Mouse (Mus musculus) stomach, embryonic 16.5 days (tissue): Measurements from ENCODE around the gene Tbl3. TPM values are rescaled to one million over a fixed set of nuclear protein-coding genes. Genes with fewer than 3 reads are reported as not detected.
"Not testable (repeated sequence)": the region's sequence is repeated elsewhere in the genome, so short reads cannot be mapped to it uniquely, and the experiment has no call there.

Experiments
- ATAC-seq: fragments of 200-750 bp; cut with Nextera tagmentation; 2 replicates; pipeline ENCODE4 v1.8.0; 2017; ENCODE audit warnings: moderate number of reproducible peaks, moderate TSS enrichment; ENCODE audit not compliant: insufficient read depth, low FRiP score
- H3K27ac ChIP-seq: fragments of 300-500 bp; sonication (generic); 2 replicates; pipeline ENCODE4 v1.5.1; 2014; ENCODE audit warnings: low read length
- H3K27me3 ChIP-seq: fragments of 300-500 bp; sonication (generic); 2 replicates; pipeline ENCODE4 v1.6.1; 2014; ENCODE audit warnings: low read length, control low read depth, mixed read lengths; ENCODE audit not compliant: control insufficient read depth, insufficient read depth
- H3K36me3 ChIP-seq: fragments of 300-500 bp; sonication (generic); 2 replicates; pipeline ENCODE4 v1.6.1; 2014; ENCODE audit warnings: low read length; ENCODE audit not compliant: control insufficient read depth, insufficient read depth
- H3K4me1 ChIP-seq: fragments of 300-500 bp; sonication (generic); 2 replicates; pipeline ENCODE4 v1.6.1; 2014; ENCODE audit warnings: low read length, control low read depth, mixed read lengths; ENCODE audit not compliant: control insufficient read depth, insufficient read depth
- H3K4me2 ChIP-seq: fragments of 300-500 bp; sonication (generic); 2 replicates; pipeline ENCODE4 v1.6.1; 2014; ENCODE audit warnings: low read depth, low read length, mixed read lengths
- H3K4me3 ChIP-seq: fragments of 300-500 bp; sonication (generic); replicated peaks from 2 replicates; pipeline ENCODE4 v1.5.1; 2014; ENCODE audit warnings: mild to moderate bottlenecking, low read length
- H3K9ac ChIP-seq: fragments of 300-500 bp; sonication (generic); 2 replicates; pipeline ENCODE4 v1.6.1; 2014; ENCODE audit warnings: low read length
- H3K9me3 ChIP-seq: fragments of 300-500 bp; sonication (generic); replicated peaks from 2 replicates; pipeline ENCODE4 v1.6.1; 2016; ENCODE audit warnings: low read length, control low read depth; ENCODE audit not compliant: control insufficient read depth
- WGBS: fragments of 180-500 bp; shearing (Covaris S2); extraction: QIAGEN DNeasy Blood & Tissue Kit; methylation state at CpG from one replicate; pipeline ENCODE4 v1.1.7; 2014; 5-methylcytosine and 5-hydroxymethylcytosine counted together
- polyA plus RNA-seq: library from polyadenylated mRNA; unstranded; fragments of >200 nt; fragmentation: Nextera tagmentation; extraction: Ambion mirVana; gene quantifications from 2 replicates; pipeline ENCODE4 v1.2.1, GENCODE M21; 2015

The Tbl3 gene
- polyA plus RNA-seq, 1 experiment from 2014 or later: 63.6 TPM

DNA sequence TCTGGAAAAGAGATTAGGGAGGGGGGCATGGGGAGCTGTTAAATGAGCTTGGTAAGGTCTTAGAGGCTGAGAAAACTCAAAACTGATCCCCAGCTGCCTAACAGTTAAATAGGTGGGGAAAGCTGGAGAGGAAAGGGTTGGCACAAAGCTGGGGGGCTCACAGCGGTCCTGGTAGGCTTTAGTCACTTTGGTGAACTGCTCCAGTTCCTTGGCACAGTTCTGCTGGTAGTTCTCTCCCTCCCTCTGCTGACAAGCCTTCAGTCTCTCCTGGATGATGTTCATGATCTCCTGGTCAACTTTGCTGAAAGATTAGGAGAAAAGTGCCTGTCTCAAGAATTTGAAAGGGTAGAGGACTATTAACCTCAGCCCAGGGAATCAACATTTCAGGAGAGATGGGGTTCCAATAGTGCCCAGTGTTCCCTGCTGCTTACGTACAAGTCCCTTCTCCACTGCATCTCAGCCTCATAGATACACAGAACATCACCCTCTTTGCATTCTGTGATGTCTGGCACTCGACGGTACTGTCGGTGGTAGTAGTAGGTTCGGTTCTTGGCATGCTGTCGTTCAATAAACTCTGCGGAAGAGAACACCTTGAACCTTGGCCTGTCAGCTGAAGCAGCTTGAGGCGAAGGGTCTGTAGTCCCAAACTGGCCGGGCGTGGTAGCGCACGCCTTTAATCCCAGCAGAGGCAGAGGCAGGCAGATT lies 14.9 kb upstream of the Tbl3 start:
- H3K27ac ChIP-seq: no peak overlapping the region
- H3K4me3 ChIP-seq: 0 out of 2 replicates have a peak overlapping the region, but pooled peaks have one; percentile 7
- WGBS: 34% methylated on average over 13 of the region's 13 CpGs
- H3K9ac ChIP-seq: peak overlapping the region; percentile 52; the same call in 1 of the 2 replicates
- no peak for ATAC-seq
- H3K4me2 ChIP-seq: peak overlapping the region; percentile 72
- no peaks in the 10 kb centered on the region; the same call in 1 of the 2 replicates for H3K27me3 ChIP-seq
- peaks cover 19% of the 10 kb centered on the region for H3K4me1 ChIP-seq
- H3K36me3 ChIP-seq: 0 out of 2 replicates have a peak, but pooled peaks cover 3% of the 10 kb centered on the region
- H3K9me3 ChIP-seq: no peaks in the 10 kb centered on the region

DNA sequence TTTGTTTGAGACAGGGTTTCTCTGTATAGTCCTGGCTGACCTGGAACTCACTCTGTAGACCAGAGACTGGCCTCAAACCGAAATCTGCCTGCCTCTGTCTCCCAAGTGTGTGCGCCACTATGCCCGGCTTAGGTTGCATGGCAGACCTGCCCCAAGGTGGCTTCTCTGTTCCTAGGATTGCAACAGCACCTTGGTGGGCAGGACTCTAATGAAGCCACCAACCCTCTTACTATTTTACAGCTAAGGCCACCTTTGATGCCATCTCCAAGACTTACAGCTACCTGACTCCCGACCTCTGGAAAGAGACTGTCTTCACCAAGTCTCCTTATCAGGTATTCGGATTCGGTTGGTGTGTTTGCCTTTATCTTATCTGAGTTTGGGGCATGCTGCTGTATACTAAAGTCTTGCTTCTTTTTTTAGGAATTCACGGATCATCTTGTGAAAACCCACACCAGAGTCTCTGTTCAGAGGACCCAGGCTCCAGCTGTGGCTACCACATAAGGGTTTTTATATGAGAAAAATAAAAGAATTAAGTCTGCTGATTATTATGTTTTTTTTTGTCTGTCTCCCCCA lies 14.0 kb upstream of the Tbl3 start:
- not testable (repeated sequence) for H3K27ac ChIP-seq, H3K27me3 ChIP-seq, H3K9me3 ChIP-seq, ATAC-seq, H3K36me3 ChIP-seq
- peaks cover 19% of the 10 kb centered on the region for H3K4me1 ChIP-seq
- 43% methylated on average over 7 of the region's 7 CpGs for WGBS
- H3K9ac ChIP-seq: peak overlapping the region; percentile 66
- peak overlapping the region; percentile 72 for H3K4me2 ChIP-seq
- peak overlapping the region; percentile 94 for H3K4me3 ChIP-seq

DNA sequence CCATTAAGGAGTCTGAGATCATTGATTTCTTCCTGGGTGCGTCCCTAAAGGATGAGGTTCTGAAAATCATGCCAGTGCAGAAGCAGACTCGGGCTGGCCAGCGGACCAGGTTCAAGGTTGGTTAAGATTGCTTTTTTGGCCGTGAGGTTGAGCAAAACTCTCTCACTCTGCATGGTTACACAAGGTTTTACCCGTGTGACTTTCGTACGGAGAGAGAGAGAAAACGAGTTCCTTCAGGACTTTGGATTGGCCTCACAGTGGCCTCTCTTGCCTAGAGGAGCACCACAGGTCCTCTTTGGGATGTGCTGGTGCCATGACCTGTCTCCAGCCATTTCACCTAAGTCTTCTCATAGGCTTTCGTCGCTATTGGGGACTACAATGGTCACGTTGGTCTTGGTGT lies 13.2 kb upstream of the Tbl3 start:
- not testable (repeated sequence) for H3K9me3 ChIP-seq, ATAC-seq, H3K27me3 ChIP-seq, H3K36me3 ChIP-seq
- Histone ChIP-seq H3K27ac (peak overlapping the region; percentile 39; the same call in 1 of the 2 replicates), H3K4me3 (peak overlapping the region; percentile 94), H3K4me2 (peak overlapping the region; percentile 72), H3K9ac (peak overlapping the region; percentile 80), H3K4me1 (peaks cover 19% of the 10 kb centered on the region)
- WGBS: under 1% methylated on average over 11 of the region's 11 CpGs

DNA sequence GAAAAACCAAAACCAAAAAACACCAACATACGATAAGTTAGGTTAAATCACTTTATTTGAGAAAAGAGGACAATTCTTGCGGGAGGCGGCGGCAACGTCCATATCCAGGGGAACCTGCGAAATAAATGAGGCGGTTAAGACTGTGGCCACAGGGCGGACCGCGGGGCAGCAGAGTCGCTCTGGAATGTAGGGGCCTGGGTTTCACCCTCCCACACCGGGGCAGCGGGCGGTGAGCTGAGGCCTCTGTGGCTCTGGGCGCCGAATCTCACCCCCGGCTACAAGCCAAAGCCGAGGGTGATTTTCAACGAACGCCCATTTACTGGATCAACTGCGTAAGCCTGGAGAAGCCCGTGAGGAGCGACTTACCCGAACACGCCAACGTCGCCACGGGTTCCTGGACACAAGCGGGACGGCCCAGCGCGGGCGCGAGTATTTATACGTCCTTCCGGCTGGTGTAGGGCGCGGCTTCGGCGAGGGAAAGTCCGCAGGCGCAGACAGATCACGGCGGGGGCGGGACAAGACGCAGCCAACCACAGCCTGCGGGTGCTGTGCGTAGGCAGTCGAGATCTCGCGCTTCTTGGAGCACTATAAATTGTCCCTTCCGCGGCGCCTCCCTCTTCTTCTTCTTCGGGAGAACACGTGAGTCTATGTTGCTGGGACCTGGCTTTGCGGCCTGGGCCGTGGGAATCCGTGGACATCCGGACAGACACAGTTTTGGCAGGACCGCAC lies 12.2 kb upstream of the Tbl3 start:
- peak; percentile 99 for ATAC-seq
- WGBS: under 1% methylated on average over 61 of the region's 61 CpGs

DNA sequence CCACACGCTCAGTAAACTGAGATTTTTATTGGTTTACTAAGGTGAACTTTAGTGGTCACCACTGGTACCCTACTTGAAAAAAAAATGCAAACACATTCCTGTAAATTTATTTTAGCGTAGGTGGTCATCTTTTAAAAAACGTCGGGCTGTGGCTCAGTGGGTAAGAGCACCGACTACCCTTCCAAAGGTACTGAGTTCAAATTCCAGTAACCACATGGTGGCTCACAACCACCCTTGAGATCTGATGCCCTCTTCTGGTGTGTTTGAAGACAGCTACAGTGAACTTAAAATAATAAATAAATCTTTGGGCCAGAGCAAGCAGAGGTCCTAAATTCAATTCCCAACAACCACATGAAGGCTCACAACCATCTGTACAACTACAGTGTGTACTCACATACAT lies 11.5 kb upstream of the Tbl3 start:
- H3K27ac ChIP-seq, H3K27me3 ChIP-seq, ATAC-seq, H3K9me3 ChIP-seq, H3K36me3 ChIP-seq: not testable (repeated sequence)
- WGBS: 57% methylated on average over 5 of the region's 5 CpGs
- Histone ChIP-seq H3K4me2 (peak overlapping the region; percentile 48), H3K9ac (peak overlapping the region; percentile 95), H3K4me3 (peak overlapping the region; percentile 94), H3K4me1 (peaks cover 19% of the 10 kb centered on the region)

More for the DNA sequence above, 12.2 kb upstream of the Tbl3 start:
- H3K9ac ChIP-seq: peak overlapping the region; percentile 95
- 0 out of 2 replicates have a peak, but pooled peaks cover 3% of the 10 kb centered on the region for H3K36me3 ChIP-seq
- no peaks in the 10 kb centered on the region for H3K27me3 ChIP-seq
- peak overlapping the region; percentile 88 for H3K27ac ChIP-seq
- no peaks in the 10 kb centered on the region for H3K9me3 ChIP-seq
- peaks cover 19% of the 10 kb centered on the region for H3K4me1 ChIP-seq
- H3K4me3 ChIP-seq: peak overlapping the region; percentile 94
- H3K4me2 ChIP-seq: peak overlapping the region; percentile 72

DNA sequence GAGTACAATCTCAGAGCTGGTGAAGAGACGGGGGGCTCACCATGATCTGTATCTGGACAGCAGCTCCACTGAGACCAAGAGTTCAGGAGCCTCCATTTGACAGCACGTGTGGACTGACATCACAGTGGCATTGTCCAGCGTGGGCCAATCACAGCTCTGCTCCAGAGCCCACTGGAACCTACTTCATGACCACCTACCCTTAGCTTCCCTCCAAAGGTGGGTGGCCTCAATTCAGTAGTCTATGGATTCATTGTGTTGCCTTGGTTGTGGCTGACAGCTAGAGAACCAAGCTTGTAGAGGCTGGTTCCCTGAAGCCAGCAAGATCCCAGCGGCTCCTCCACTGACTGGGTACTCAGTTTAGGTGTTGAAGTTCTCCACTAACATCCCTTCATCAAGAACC lies 10.5 kb upstream of the Tbl3 start, which contains the start of the genes Rnf151 and Rps2:
Gene Rnf151 (minus strand): TSS at position 121 of the 400 bp plus-strand sequence.
Gene Rps2 (plus strand): TSS at position 174 of the 400 bp plus-strand sequence.
- Histone ChIP-seq H3K27me3 (no peaks in the 10 kb centered on the region), H3K9me3 (no peaks in the 10 kb centered on the region), H3K36me3 (0 out of 2 replicates have a peak, but pooled peaks cover 3% of the 10 kb centered on the region), H3K4me2 (peak within 1 kb of the TSS; percentile 48), H3K4me1 (peaks cover 14% of the 10 kb centered on the region), H3K27ac (no peak within 1 kb of the TSS), H3K4me3 (peak within 1 kb of the TSS; percentile 94), H3K9ac (peak within 1 kb of the TSS; percentile 95)
- WGBS: 91% methylated on average over 4 of the region's 4 CpGs
- ATAC-seq: no peak

DNA sequence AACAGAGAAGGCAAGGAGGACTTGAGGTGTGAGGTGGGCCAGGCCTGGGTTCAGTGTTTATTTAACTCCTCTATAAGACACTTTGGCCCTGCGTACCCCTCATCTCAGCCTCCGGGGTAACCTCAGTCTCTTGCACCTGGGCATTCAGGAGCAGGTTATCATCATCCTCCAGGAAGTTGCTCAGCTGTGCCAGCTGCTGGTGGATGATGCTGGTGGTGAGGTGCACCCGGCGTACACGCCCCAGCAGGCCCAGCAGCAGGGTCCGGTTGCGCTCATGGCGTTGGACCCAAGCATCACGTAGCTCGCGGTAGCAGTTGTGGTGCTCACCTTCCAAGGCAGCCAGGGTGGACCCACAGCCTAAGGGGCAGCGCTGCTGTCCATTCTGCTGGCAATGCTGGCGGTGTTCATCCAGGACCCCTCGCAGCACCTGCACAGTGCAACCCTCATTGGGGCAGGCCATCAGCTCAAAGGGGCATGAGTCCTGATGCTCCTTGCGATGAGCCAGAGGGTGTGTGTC lies 8.8 kb upstream of the Tbl3 start:
- Histone ChIP-seq H3K4me2 (no peak overlapping the region), H3K9ac (no peak overlapping the region), H3K4me3 (no peak overlapping the region), H3K4me1 (peaks cover 2% of the 10 kb centered on the region; the same call in 1 of the 2 replicates), H3K9me3 (no peaks in the 10 kb centered on the region), H3K36me3 (0 out of 2 replicates have a peak, but pooled peaks cover 3% of the 10 kb centered on the region), H3K27me3 (no peaks in the 10 kb centered on the region), H3K27ac (no peak overlapping the region)
- no peak for ATAC-seq
- WGBS: 97% methylated on average over 15 of the region's 15 CpGs

DNA sequence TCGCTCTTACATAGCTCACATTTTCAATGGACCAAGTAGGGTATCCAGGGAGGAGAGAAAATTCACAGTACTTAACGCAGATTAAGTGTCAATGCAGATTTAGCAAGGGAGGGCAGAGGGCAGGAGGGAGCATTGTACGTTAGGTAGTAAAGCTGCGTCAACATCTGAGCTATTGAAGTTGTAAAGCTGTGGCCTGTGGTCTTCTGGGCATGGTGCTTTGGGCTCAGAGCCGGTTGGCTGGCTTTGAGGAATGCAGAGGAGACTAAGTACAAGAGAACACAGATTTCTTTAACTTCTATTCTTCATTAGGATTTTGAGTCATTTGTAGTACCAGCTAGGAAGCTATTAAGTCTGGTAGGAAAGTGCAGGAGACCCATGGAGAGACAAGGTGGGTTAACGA lies 8.1 kb upstream of the Tbl3 start:
- Histone ChIP-seq H3K9ac (no peak overlapping the region), H3K27ac (no peak overlapping the region), H3K36me3 (0 out of 2 replicates have a peak, but pooled peaks cover 3% of the 10 kb centered on the region), H3K4me1 (no peaks in the 10 kb centered on the region), H3K4me2 (no peak overlapping the region), H3K9me3 (no peaks in the 10 kb centered on the region), H3K27me3 (no peaks in the 10 kb centered on the region), H3K4me3 (no peak overlapping the region)
- ATAC-seq: no peak
- WGBS: 75% methylated on average over 6 of the region's 6 CpGs
